Mouse (Mus musculus): ENCODE measurements around the gene Htra3. TPM values are rescaled to one million over a fixed set of nuclear protein-coding genes. Genes with fewer than 3 reads are reported as not detected.

The Htra3 gene
- polyA plus RNA-seq, 1 experiment from 2014 or later, result 18.4 TPM

GRCm38 (mm10) chr5:35629333-35629732 is 50.2 kb downstream of the Htra3 start:
- Histone ChIP-seq H3K27ac (ENCODE audit: low read length) (no peak overlapping the region), H3K9me3 (ENCODE audit: low read length) (no peaks in the 10 kb centered on the region), H3K27me3 (ENCODE audit: insufficient read depth, low read length) (no peaks in the 10 kb centered on the region), H3K9ac (replicated peaks; ENCODE audit: low read length) (no peak overlapping the region), H3K4me1 (ENCODE audit: insufficient read depth, low read length) (no peaks in the 10 kb centered on the region; the same call in 1 of the 2 replicates), H3K4me2 (replicated peaks; ENCODE audit: low read depth, low read length) (no peak overlapping the region), H3K4me3 (ENCODE audit: low read length) (no peak overlapping the region), H3K36me3 (ENCODE audit: insufficient read depth, low read length) (no peaks in the 10 kb centered on the region)
- no peak for ATAC-seq (ENCODE audit: low FRiP score, low TSS enrichment)

GRCm38 (mm10) chr5:35628685-35629084 is 50.9 kb downstream of the Htra3 start:
- 42% methylated on average over 1 of the region's 1 CpGs for WGBS
- H3K4me2 ChIP-seq (replicated peaks; ENCODE audit: low read depth, low read length), result no peak overlapping the region
- H3K9ac ChIP-seq (replicated peaks; ENCODE audit: low read length), result no peak overlapping the region
- no peak for ATAC-seq (ENCODE audit: low FRiP score, low TSS enrichment)
- H3K4me1 ChIP-seq (ENCODE audit: insufficient read depth, low read length), result no peaks in the 10 kb centered on the region; the same call in 1 of the 2 replicates
- no peak overlapping the region for H3K27ac ChIP-seq (ENCODE audit: low read length)
- no peak overlapping the region for H3K4me3 ChIP-seq (ENCODE audit: low read length)
- H3K9me3 ChIP-seq (ENCODE audit: low read length), result no peaks in the 10 kb centered on the region
- H3K27me3 ChIP-seq (ENCODE audit: insufficient read depth, low read length), result no peaks in the 10 kb centered on the region
- H3K36me3 ChIP-seq (ENCODE audit: insufficient read depth, low read length), result no peaks in the 10 kb centered on the region

- no peak for ATAC-seq (ENCODE audit: low FRiP score, low TSS enrichment)
- H3K36me3 ChIP-seq (ENCODE audit: insufficient read depth, low read length), result no peaks in the 10 kb centered on the region
- 63% methylated on average over 7 of the region's 7 CpGs for WGBS
Observed at GRCm38 (mm10) chr5:35627307-35627840, 52.2 kb downstream of the Htra3 start.

GRCm38 (mm10) chr5:35626408-35626807 is 53.2 kb downstream of the Htra3 start:
- 80% methylated on average over 2 of the region's 2 CpGs for WGBS

More at GRCm38 (mm10) chr5:35627307-35627840, 52.2 kb downstream of the Htra3 start:
- no peak overlapping the region for H3K4me3 ChIP-seq (ENCODE audit: low read length)
- no peak overlapping the region for H3K9ac ChIP-seq (replicated peaks; ENCODE audit: low read length)
- H3K27me3 ChIP-seq (ENCODE audit: insufficient read depth, low read length), result no peaks in the 10 kb centered on the region
- no peak overlapping the region for H3K27ac ChIP-seq (ENCODE audit: low read length)
- H3K9me3 ChIP-seq (ENCODE audit: low read length), result no peaks in the 10 kb centered on the region
- H3K4me2 ChIP-seq (replicated peaks; ENCODE audit: low read depth, low read length), result no peak overlapping the region
- H3K4me1 ChIP-seq (ENCODE audit: insufficient read depth, low read length), result no peaks in the 10 kb centered on the region; the same call in 1 of the 2 replicates

GRCm38 (mm10) chr5:35624751-35625239 is 54.8 kb downstream of the Htra3 start:
- Histone ChIP-seq H3K4me2 (replicated peaks; ENCODE audit: low read depth, low read length) (no peak overlapping the region), H3K4me1 (ENCODE audit: insufficient read depth, low read length) (no peaks in the 10 kb centered on the region; the same call in 1 of the 2 replicates), H3K36me3 (ENCODE audit: insufficient read depth, low read length) (no peaks in the 10 kb centered on the region), H3K4me3 (ENCODE audit: low read length) (no peak overlapping the region), H3K9me3 (ENCODE audit: low read length) (no peaks in the 10 kb centered on the region), H3K27ac (ENCODE audit: low read length) (no peak overlapping the region), H3K27me3 (ENCODE audit: insufficient read depth, low read length) (no peaks in the 10 kb centered on the region), H3K9ac (replicated peaks; ENCODE audit: low read length) (no peak overlapping the region)
- 58% methylated on average over 4 of the region's 4 CpGs for WGBS
- ATAC-seq (ENCODE audit: low FRiP score, low TSS enrichment), result 0 out of 2 replicates have a peak, but pooled peaks have one; percentile 46

More at GRCm38 (mm10) chr5:35626408-35626807, 53.2 kb downstream of the Htra3 start:
- H3K9ac ChIP-seq (replicated peaks; ENCODE audit: low read length), result no peak overlapping the region
- no peaks in the 10 kb centered on the region for H3K36me3 ChIP-seq (ENCODE audit: insufficient read depth, low read length)
- no peaks in the 10 kb centered on the region for H3K9me3 ChIP-seq (ENCODE audit: low read length)
- H3K4me2 ChIP-seq (replicated peaks; ENCODE audit: low read depth, low read length), result no peak overlapping the region
- H3K27ac ChIP-seq (ENCODE audit: low read length), result no peak overlapping the region
- ATAC-seq (ENCODE audit: low FRiP score, low TSS enrichment), result no peak
- no peaks in the 10 kb centered on the region for H3K27me3 ChIP-seq (ENCODE audit: insufficient read depth, low read length)
- no peak overlapping the region for H3K4me3 ChIP-seq (ENCODE audit: low read length)
- H3K4me1 ChIP-seq (ENCODE audit: insufficient read depth, low read length), result no peaks in the 10 kb centered on the region; the same call in 1 of the 2 replicates

- Histone ChIP-seq H3K27ac (ENCODE audit: low read length) (no peak overlapping the region), H3K27me3 (ENCODE audit: insufficient read depth, low read length) (no peaks in the 10 kb centered on the region), H3K9me3 (ENCODE audit: low read length) (no peaks in the 10 kb centered on the region), H3K4me3 (ENCODE audit: low read length) (no peak overlapping the region), H3K9ac (replicated peaks; ENCODE audit: low read length) (no peak overlapping the region), H3K36me3 (ENCODE audit: insufficient read depth, low read length) (no peaks in the 10 kb centered on the region), H3K4me2 (replicated peaks; ENCODE audit: low read depth, low read length) (no peak overlapping the region), H3K4me1 (ENCODE audit: insufficient read depth, low read length) (no peaks in the 10 kb centered on the region; the same call in 1 of the 2 replicates)
- ATAC-seq (ENCODE audit: low FRiP score, low TSS enrichment), result no peak
Observed at GRCm38 (mm10) chr5:35623831-35624230, 55.8 kb downstream of the Htra3 start.

GRCm38 (mm10) chr5:35621114-35621513 is 58.5 kb downstream of the Htra3 start:
- no peak for ATAC-seq (ENCODE audit: low FRiP score, low TSS enrichment)
- Histone ChIP-seq H3K4me2 (replicated peaks; ENCODE audit: low read depth, low read length) (no peak overlapping the region), H3K27ac (ENCODE audit: low read length) (no peak overlapping the region), H3K27me3 (ENCODE audit: insufficient read depth, low read length) (no peaks in the 10 kb centered on the region), H3K36me3 (ENCODE audit: insufficient read depth, low read length) (no peaks in the 10 kb centered on the region), H3K9ac (replicated peaks; ENCODE audit: low read length) (no peak overlapping the region), H3K4me3 (ENCODE audit: low read length) (no peak overlapping the region), H3K4me1 (ENCODE audit: insufficient read depth, low read length) (peaks cover 16% of the 10 kb centered on the region), H3K9me3 (ENCODE audit: low read length) (no peaks in the 10 kb centered on the region)
- 36% methylated on average over 4 of the region's 4 CpGs for WGBS

- WGBS, result 13% methylated on average over 5 of the region's 5 CpGs
- Histone ChIP-seq H3K27ac (ENCODE audit: low read length) (peak overlapping the region; percentile 87), H3K9me3 (ENCODE audit: low read length) (no peaks in the 10 kb centered on the region), H3K9ac (replicated peaks; ENCODE audit: low read length) (no peak overlapping the region), H3K36me3 (ENCODE audit: insufficient read depth, low read length) (no peaks in the 10 kb centered on the region), H3K4me1 (ENCODE audit: insufficient read depth, low read length) (peaks cover 16% of the 10 kb centered on the region), H3K27me3 (ENCODE audit: insufficient read depth, low read length) (no peaks in the 10 kb centered on the region), H3K4me3 (ENCODE audit: low read length) (no peak overlapping the region), H3K4me2 (replicated peaks; ENCODE audit: low read depth, low read length) (no peak overlapping the region)
- peak; percentile 64 for ATAC-seq (ENCODE audit: low FRiP score, low TSS enrichment)
Observed at GRCm38 (mm10) chr5:35616943-35617342, 62.6 kb downstream of the Htra3 start.

GRCm38 (mm10) chr5:35612722-35613121 is 66.9 kb downstream of the Htra3 start:
- Histone ChIP-seq H3K9ac (replicated peaks; ENCODE audit: low read length) (no peak overlapping the region), H3K4me1 (ENCODE audit: insufficient read depth, low read length) (peaks cover 34% of the 10 kb centered on the region), H3K27me3 (ENCODE audit: insufficient read depth, low read length) (no peaks in the 10 kb centered on the region), H3K9me3 (ENCODE audit: low read length) (no peaks in the 10 kb centered on the region), H3K27ac (ENCODE audit: low read length) (no peak overlapping the region), H3K4me3 (ENCODE audit: low read length) (no peak overlapping the region), H3K36me3 (ENCODE audit: insufficient read depth, low read length) (no peaks in the 10 kb centered on the region), H3K4me2 (replicated peaks; ENCODE audit: low read depth, low read length) (no peak overlapping the region)
- 78% methylated on average over 8 of the region's 8 CpGs for WGBS
- no peak for ATAC-seq (ENCODE audit: low FRiP score, low TSS enrichment)

GRCm38 (mm10) chr5:35611900-35612299 is 67.7 kb downstream of the Htra3 start:
- H3K9ac ChIP-seq (replicated peaks; ENCODE audit: low read length), result no peak overlapping the region
- 80% methylated on average over 11 of the region's 11 CpGs for WGBS
- no peak overlapping the region for H3K4me2 ChIP-seq (replicated peaks; ENCODE audit: low read depth, low read length)
- no peaks in the 10 kb centered on the region for H3K36me3 ChIP-seq (ENCODE audit: insufficient read depth, low read length)
- H3K9me3 ChIP-seq (ENCODE audit: low read length), result no peaks in the 10 kb centered on the region
- no peak for ATAC-seq (ENCODE audit: low FRiP score, low TSS enrichment)
- H3K4me3 ChIP-seq (ENCODE audit: low read length), result no peak overlapping the region
- peaks cover 25% of the 10 kb centered on the region for H3K4me1 ChIP-seq (ENCODE audit: insufficient read depth, low read length)
- H3K27ac ChIP-seq (ENCODE audit: low read length), result no peak overlapping the region
- H3K27me3 ChIP-seq (ENCODE audit: insufficient read depth, low read length), result no peaks in the 10 kb centered on the region

Measured in kidney, embryonic 16.5 days (tissue).